ENCODE assay signal across 17 mouse cellular contexts in genomic region chr9:79751846-79752245, GRCm38 (mm10). TPM values are rescaled to one million over a fixed set of nuclear protein-coding genes. Genes with fewer than 3 reads are reported as not detected.
"Had no signal": no experiment of that assay in that cellular context is flagged by ENCODE, and none has a peak within 500 bp of the region (broad histone marks: within the 10 kb centered on the region; RNA-seq: fewer than 3 reads in every experiment).

No protein-coding gene starts in this region.

- DNase-seq: gastrocnemius, postnatal 14 days; gastrocnemius, postnatal 36 days; heart, adult 11 months; heart, adult 2 months; heart, postnatal 14 days; heart, postnatal 36 days; kidney, adult 18-20 months; kidney, adult 8-10 months; kidney, postnatal 10 days; kidney, postnatal 25 days; kidney, postnatal 4 days; liver; liver, embryonic 13.5 days had no signal

- ATAC-seq: inflammation-experienced regulatory T-cells, adult 6 months; intestine, embryonic 15.5 days; intestine, postnatal 0 days had no signal

RNA-seq across cellular contexts. Expression of gene Col12a1, which starts 33.2 kb away (rescaled TPM):
- total RNA-seq: hematopoietic stem cell, adult 5-6 weeks had no signal
